Mouse (Mus musculus): ENCODE measurements at regions not wholly inside any gene's neighbourhood (a gene's known extent, or its start where the extent isn't known, plus 50 kb on each side); places are given as distances from the start of the nearest gene placed in this dataset.

GRCm38 (mm10) chr8:34268806-34269520 lies 157.4 kb upstream of the Gm10131 start:
- no peaks in the 10 kb centered on the region for H3K36me3 ChIP-seq (ENCODE audit: control insufficient read depth, insufficient read depth, low read length, poor library complexity, severe bottlenecking)
- DNase-seq (ENCODE audit: low read depth, low spot score): peak; percentile 2

GRCm38 (mm10) chr8:34254978-34255377 lies 143.4 kb upstream of the Gm10131 start:
- DNase-seq (ENCODE audit: low read depth, low spot score): no peak
- H3K36me3 ChIP-seq (ENCODE audit: control insufficient read depth, insufficient read depth, low read length, poor library complexity, severe bottlenecking): no peaks in the 10 kb centered on the region
- H3K27me3 ChIP-seq (ENCODE audit: control insufficient read depth, insufficient read depth, low read length, poor library complexity, severe bottlenecking): no peaks in the 10 kb centered on the region; the same call in 1 of the 2 replicates

More at GRCm38 (mm10) chr8:34268806-34269520, 157.4 kb upstream of the Gm10131 start:
- H3K27me3 ChIP-seq (ENCODE audit: control insufficient read depth, insufficient read depth, low read length, poor library complexity, severe bottlenecking): no peaks in the 10 kb centered on the region

GRCm38 (mm10) chr8:34251934-34252333 lies 140.4 kb upstream of the Gm10131 start:
- DNase-seq (ENCODE audit: low read depth, low spot score): no peak
- no peaks in the 10 kb centered on the region for H3K36me3 ChIP-seq (ENCODE audit: control insufficient read depth, insufficient read depth, low read length, poor library complexity, severe bottlenecking)
- no peaks in the 10 kb centered on the region for H3K27me3 ChIP-seq (ENCODE audit: control insufficient read depth, insufficient read depth, low read length, poor library complexity, severe bottlenecking)

GRCm38 (mm10) chr8:34239346-34239900 lies 127.9 kb upstream of the Gm10131 start:
- Histone ChIP-seq H3K36me3 (ENCODE audit: control insufficient read depth, insufficient read depth, low read length, poor library complexity, severe bottlenecking) (no peaks in the 10 kb centered on the region), H3K27me3 (ENCODE audit: control insufficient read depth, insufficient read depth, low read length, poor library complexity, severe bottlenecking) (no peaks in the 10 kb centered on the region)
- no peak for DNase-seq (ENCODE audit: low read depth, low spot score)

- Histone ChIP-seq H3K36me3 (ENCODE audit: control insufficient read depth, insufficient read depth, low read length, poor library complexity, severe bottlenecking) (no peaks in the 10 kb centered on the region), H3K27me3 (ENCODE audit: control insufficient read depth, insufficient read depth, low read length, poor library complexity, severe bottlenecking) (no peaks in the 10 kb centered on the region)
- no peak for DNase-seq (ENCODE audit: low read depth, low spot score)
Measured at GRCm38 (mm10) chr8:34233705-34234104, 122.2 kb upstream of the Gm10131 start.

GRCm38 (mm10) chr8:34229477-34229876 lies 117.9 kb upstream of the Gm10131 start:
- H3K27me3 ChIP-seq (ENCODE audit: control insufficient read depth, insufficient read depth, low read length, poor library complexity, severe bottlenecking): no peaks in the 10 kb centered on the region
- no peak for DNase-seq (ENCODE audit: low read depth, low spot score)

GRCm38 (mm10) chr8:34225011-34225890 lies 113.7 kb upstream of the Gm10131 start:
- no peaks in the 10 kb centered on the region for H3K27me3 ChIP-seq (ENCODE audit: control insufficient read depth, insufficient read depth, low read length, poor library complexity, severe bottlenecking)
- DNase-seq (ENCODE audit: low read depth, low spot score): no peak
- no peaks in the 10 kb centered on the region for H3K36me3 ChIP-seq (ENCODE audit: control insufficient read depth, insufficient read depth, low read length, poor library complexity, severe bottlenecking)

More at GRCm38 (mm10) chr8:34229477-34229876, 117.9 kb upstream of the Gm10131 start:
- no peaks in the 10 kb centered on the region for H3K36me3 ChIP-seq (ENCODE audit: control insufficient read depth, insufficient read depth, low read length, poor library complexity, severe bottlenecking)

GRCm38 (mm10) chr8:34222187-34222586 lies 110.7 kb upstream of the Gm10131 start:
- Histone ChIP-seq H3K27me3 (ENCODE audit: control insufficient read depth, insufficient read depth, low read length, poor library complexity, severe bottlenecking) (no peaks in the 10 kb centered on the region), H3K36me3 (ENCODE audit: control insufficient read depth, insufficient read depth, low read length, poor library complexity, severe bottlenecking) (no peaks in the 10 kb centered on the region)
- DNase-seq (ENCODE audit: low read depth, low spot score): no peak

Measured in splenic B cell, adult 2 months (primary cell).